Mouse (Mus musculus) layer of hippocampus, adult 11-12 months (tissue): ENCODE measurements around the gene Tcte1.

Experiments
- DNase-seq: peaks from one replicate; pipeline ENCODE4 v3.0.0; 2022; ENCODE audit warnings: low spot score

Tcte1 gene

DNA sequence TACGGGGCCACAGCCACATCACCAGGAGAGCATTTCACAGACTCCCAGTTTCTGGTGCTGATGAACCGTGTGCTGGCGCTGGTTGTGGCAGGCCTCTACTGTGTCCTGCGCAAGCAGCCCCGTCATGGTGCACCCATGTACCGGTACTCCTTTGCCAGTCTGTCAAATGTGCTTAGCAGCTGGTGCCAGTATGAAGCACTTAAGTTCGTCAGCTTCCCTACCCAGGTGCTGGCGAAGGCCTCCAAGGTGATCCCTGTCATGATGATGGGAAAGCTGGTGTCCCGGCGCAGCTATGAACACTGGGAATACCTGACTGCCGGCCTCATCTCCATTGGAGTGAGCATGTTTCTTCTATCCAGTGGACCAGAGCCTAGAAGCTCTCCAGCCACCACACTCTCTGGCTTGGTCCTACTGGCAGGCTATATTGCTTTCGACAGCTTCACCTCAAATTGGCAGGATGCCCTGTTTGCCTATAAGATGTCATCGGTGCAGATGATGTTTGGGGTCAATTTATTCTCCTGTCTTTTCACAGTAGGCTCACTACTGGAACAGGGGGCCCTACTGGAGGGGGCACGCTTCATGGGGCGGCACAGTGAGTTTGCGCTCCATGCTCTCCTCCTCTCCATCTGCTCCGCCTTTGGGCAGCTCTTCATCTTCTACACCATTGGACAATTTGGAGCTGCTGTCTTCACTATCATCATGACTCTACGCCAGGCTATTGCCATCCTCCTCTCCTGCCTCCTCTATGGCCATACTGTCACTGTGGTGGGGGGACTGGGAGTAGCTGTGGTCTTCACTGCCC, 43.3 kb downstream of the Tcte1 start:
- DNase-seq, result no peak

GRCm38 (mm10) chr17:45567162-45567601, 43.9 kb downstream of the Tcte1 start:
- no peak for DNase-seq

DNA sequence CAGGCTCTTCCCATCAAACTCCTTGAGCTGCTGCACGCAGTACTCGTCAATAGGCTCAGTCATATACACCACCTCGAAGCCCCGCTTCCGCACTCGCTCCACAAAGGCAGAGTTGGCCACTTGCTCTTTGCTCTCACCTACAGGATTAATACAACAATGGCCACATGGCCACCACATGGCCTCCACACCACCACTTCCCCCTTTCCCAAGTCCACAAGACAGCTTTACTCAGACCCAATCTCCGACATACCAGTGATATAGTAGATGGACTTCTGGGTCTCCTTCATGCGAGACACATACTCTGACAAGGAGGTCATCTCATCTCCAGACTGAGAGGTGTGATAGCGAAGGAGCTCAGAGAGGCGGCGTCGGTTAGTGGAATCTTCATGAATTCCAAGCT, 45.8 kb downstream of the Tcte1 start:
- DNase-seq, result no peak

DNA sequence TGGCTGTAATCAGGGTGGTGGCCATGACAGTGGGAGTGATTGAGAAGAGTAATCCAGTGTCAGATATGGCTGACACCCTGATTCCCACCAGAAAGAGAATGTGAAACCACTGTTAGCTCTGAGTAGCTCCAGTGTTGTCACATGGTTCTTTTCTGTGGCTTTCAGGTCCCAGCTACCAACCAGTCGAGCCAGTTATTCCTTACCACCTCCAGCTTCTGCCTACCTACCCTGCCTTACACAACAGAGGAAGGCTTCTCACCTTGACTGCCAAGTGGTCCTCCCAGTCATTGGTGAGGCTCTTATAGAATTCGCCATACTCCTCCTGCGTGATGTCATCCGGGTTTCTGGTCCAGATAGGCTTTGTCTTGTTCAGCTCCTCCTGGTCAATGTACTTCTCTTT, 46.8 kb downstream of the Tcte1 start:
- DNase-seq, result no peak

DNA sequence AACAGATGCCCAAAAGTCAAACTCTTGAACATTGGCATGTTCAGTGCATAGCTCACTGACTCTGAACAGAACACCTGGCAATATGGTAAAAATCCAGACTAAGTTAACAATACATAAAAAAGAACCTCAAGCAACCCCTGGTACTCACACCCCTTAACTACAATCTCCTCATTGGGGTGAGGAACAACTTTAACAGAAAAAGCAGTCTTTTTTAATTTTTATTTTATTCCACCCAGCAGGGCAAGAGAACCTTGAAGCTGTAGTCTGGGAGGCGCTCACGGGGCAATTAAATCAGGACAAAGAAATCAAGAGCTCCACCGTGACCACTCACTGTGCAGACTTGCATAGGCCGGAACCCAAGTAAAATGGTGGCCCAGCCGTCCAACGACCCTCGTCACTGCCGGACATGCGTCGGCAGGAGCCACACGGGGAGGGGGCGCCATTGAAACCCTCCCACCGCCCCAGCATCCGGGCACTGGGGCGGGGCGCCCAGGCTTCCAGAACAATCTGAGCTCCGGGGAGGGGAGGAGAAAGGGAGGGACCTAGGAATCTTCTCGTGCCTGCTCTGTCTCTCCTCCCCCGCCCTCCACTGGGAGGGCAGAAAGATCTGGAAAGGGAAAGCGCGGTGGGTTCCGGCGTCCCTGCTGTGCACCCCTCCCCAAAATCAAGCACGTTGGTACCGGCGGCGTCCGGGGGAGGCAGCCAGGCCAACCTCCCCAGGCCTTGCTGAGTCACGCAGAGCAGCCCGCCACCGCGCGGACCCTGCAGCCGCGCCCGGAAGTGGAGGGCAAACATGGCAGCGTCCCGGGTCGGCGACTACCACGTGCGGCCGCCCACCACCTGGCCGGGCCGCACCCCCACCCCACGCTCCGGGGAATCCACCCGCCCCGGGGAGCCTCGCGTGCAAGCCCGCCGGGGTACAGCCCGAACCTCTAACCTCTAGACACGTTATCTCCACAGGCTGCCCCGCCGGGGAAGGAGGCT, 49.2 kb downstream of the Tcte1 start:
- peak; percentile 74 for DNase-seq

DNA sequence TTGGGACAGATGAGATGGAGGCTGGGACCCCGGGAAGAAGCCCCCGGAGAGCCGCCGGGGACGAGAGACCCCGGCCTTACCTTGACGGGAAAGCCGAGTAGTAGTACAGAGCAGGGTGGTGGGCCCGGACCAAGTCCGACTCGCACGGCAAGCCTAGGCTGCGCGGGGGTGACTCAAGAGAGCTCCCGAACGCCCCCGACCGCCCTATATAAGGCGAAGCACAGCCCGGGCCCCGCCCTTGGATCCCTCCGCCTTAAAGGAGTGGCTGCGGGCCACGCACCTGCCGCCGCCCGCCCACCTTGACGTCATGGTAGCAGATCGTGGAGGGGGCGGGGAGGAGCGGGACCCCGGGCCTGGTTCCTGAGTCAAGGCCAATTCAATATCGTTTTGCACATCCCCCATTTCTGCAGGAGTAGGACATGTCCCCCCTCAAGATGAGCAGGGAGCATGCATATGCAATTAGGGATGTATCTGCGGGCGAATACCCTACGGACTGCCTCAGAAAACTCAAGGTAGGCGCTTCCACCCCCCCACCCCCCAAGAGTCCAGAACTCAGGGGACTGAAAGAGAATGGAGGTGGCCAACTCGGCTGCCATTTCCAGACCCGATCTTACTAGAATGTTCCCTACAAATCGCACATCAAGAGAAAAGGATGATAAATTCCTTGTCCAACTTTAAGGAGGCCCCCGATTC, 50.0 kb downstream of the Tcte1 start, which contains the start of gene Hsp90ab1:
TSS of gene Hsp90ab1 (minus strand) at position 185 of the 693 bp plus-strand sequence.
- peak; percentile 99 for DNase-seq

GRCm38 (mm10) chr17:45573780-45574123, 50.5 kb downstream of the Tcte1 start:
- peak; percentile 98 for DNase-seq

DNA sequence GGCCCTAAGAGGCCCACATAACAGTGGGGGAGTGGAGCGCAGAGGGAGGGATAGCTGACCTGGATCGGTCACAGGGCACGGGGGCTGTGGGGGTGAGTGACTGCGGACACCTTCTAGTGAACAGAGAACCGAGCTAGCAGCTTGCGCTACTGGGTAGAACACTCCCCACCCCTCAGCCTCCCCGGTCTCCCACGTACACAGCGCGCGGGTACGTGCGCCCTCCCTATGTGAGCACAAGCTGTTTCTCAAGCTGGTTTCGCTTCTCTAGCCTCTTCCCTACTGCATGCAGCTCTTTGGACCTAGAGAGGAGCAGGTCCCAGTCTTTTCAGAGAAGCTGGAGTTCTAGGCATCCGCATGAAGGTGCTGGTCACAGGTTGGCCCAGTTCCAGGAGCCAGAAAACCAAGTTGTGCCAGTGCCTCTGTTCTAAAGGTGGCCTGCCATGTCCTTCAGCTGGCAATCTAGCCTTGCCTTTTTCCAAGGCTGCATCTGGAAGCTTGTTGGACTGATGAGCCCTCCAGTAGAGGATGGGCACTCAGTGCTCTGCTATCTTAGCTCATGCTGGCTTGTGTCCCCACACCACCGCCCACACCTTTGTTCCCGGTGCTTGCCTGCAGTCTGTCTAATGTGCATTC, 51.0 kb downstream of the Tcte1 start:
- peak; percentile 86 for DNase-seq

DNA sequence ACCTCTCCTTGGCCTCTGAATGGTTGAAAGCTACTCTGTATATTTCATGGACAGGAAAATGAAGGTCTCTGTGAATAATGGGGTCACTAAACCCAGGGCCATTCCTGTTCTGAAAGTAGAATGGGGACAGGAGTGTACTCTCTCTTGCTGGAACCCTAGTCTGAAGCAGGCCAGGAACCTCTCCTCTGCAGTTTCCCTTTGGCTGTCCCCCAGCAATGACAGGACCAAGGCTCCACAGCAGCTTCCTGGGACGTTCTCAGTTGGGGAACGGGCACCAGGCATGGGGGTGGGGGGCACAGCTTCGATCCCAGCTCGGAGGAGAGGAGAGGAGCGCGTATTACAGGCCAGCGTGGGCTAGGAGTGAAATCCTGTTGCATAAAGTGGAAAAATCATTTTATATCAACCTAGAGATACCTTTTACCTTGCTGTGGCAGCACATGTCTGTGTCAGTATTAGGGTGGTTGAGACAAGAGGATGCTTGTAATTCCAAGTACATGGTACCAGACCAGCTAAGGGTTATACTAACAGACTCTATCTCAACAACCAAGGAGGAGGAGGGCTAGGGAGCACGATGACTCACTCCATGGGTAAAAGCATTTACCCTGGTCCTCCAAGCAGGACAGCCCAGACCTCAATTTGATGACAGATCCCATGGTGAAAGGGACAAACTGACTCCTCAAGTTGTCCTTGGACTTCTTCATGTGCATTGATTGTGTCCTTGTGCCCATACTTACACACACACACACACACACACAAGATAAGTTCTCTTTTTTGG, 52.1 kb downstream of the Tcte1 start:
- no peak for DNase-seq

- DNase-seq, result no peak
Measured at GRCm38 (mm10) chr17:45578242-45578641, 55.0 kb downstream of the Tcte1 start.

GRCm38 (mm10) chr17:45578843-45579242, 55.6 kb downstream of the Tcte1 start:
- DNase-seq, result no peak

GRCm38 (mm10) chr17:45579554-45579953, 56.3 kb downstream of the Tcte1 start:
- DNase-seq, result no peak

DNA sequence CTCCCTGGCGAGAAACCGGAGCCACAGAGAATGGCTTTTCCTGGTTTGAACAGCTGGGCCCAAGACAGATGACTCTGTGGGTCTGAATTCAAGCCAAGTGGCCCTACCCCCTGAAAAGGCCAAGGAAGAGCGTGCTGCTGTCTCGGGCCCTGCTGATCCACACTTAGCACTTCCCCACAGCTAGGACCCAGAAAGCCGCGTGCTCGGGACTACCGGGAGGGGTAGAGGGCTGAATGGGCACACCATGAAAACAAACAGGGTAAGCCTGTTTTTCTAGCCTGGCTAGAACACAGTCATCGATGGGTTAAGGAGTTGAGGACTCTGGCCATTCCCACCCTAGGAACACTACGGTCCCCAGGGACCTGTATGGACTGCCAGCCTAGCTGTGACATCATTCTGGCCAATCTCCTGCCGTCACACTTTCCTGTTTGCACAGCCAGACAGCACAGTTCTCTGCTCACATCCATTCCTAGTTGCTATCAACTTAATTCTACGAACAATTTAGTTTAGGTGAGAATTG, 57.8 kb downstream of the Tcte1 start:
- no peak for DNase-seq

- peak; percentile 74 for DNase-seq
Measured at GRCm38 (mm10) chr17:45581567-45581983, 58.3 kb downstream of the Tcte1 start.

DNA sequence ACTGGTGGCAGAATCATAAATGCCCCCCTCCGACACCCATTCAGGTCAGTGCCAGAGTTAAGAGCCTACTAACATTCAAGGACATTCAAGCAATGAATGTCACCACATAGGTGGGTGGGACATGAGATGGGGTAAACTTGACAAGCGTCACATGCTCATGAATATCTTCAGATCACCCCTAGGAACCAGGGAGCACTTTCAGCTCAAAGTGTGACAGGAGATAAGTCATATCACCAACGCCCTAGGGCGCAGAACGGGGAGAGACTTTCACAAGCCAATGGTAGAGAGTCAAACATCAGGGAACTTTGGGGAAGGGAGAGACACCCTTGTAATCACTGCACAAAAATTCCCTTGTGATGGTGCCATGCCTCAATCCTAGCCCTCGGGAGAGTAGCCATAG, 59.0 kb downstream of the Tcte1 start:
- no peak for DNase-seq

- no peak for DNase-seq
Measured at GRCm38 (mm10) chr17:45582715-45583355, 59.6 kb downstream of the Tcte1 start.

- peak; percentile 74 for DNase-seq
Measured at GRCm38 (mm10) chr17:45584096-45584896, 61.1 kb downstream of the Tcte1 start.

DNA sequence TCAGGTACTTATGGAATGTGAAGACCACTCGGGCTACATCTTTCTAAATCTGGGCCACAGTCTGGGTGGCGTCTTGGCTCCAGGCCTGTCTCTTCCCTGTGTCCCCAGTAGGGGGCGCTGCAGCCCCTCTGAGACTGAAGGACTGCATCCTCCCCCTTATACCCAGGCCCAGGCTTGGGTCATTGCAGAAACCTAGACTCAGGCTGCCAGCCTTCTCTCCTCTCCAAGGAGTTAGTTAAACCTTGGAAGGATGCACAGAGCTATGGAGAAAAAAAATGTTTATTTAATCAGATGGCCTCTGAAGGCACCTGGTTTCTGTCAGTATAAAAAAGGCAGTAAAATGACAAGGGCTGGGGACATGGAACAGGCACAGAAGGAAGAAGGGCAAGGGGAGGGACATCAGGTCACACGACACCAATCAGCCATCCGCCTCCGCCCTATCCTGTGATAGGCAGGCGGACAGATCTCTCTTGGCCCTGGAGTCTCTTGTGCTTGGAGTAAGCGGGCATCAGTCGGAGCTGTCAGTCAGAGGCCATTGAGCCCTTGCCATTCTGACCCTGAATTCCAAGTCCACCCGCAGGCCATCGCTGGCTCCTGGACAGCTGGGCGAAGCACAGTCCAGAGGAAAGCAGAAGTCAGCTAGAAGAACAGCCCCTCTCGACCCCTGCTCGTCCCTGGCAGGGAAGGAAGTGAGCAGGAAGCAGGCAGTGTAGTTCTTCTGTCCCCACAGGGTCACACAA, 61.9 kb downstream of the Tcte1 start:
- peak; percentile 84 for DNase-seq
